ENCODE assay signal across 27 mouse cellular contexts in genomic region chr11:102539690-102540089, GRCm38 (mm10). TPM values are rescaled to one million over a fixed set of nuclear protein-coding genes. Genes with fewer than 3 reads are reported as not detected.
"Had no signal": no experiment of that assay in that cellular context is flagged by ENCODE, and none has a peak within 500 bp of the region (broad histone marks: within the 10 kb centered on the region; RNA-seq: fewer than 3 reads in every experiment).

No protein-coding gene starts in this region.

- H3K4me2 ChIP-seq: heart, embryonic 12.5 days; hindbrain, embryonic 13.5 days; hindbrain, embryonic 15.5 days; kidney, embryonic 15.5 days; limb, embryonic 12.5 days; liver, embryonic 11.5 days; liver, embryonic 13.5 days; liver, embryonic 15.5 days had no signal

- H3K4me1 ChIP-seq: heart, embryonic 10.5 days; hindbrain, embryonic 13.5 days; limb, embryonic 10.5 days; limb, embryonic 12.5 days had no signal

- DNase-seq: gastrocnemius, postnatal 25 days; heart, adult 18-20 months; heart, postnatal 10 days; heart, postnatal 36 days; kidney, adult 11 months; kidney, adult 2 months; kidney, adult 9 months; kidney, postnatal 14 days; kidney, postnatal 36 days; layer of hippocampus, adult 9-11 months; layer of hippocampus, postnatal 36 days; liver; liver, embryonic 13.5 days had no signal

- H3K9me3 ChIP-seq: heart, embryonic 10.5 days; heart, embryonic 12.5 days; hindbrain, embryonic 13.5 days; hindbrain, embryonic 15.5 days; kidney, embryonic 15.5 days; limb, embryonic 10.5 days; limb, embryonic 12.5 days; liver, embryonic 13.5 days; liver, embryonic 15.5 days had no signal

- H3K9ac ChIP-seq: heart, embryonic 12.5 days; hindbrain, embryonic 13.5 days; hindbrain, embryonic 15.5 days; kidney, embryonic 15.5 days; limb, embryonic 12.5 days; liver, embryonic 13.5 days; liver, embryonic 15.5 days had no signal

- H3K4me3 ChIP-seq: heart, embryonic 10.5 days; heart, embryonic 12.5 days; hindbrain, embryonic 13.5 days; hindbrain, embryonic 15.5 days; kidney, embryonic 15.5 days; limb, embryonic 10.5 days; limb, embryonic 12.5 days; liver, embryonic 13.5 days; liver, embryonic 15.5 days had no signal

- H3K27ac ChIP-seq: heart, embryonic 10.5 days; hindbrain, embryonic 13.5 days; hindbrain, embryonic 15.5 days; hindbrain, postnatal 0 days; kidney, embryonic 15.5 days; kidney, postnatal 0 days; limb, embryonic 10.5 days; limb, embryonic 12.5 days; liver, embryonic 13.5 days; liver, embryonic 15.5 days had no signal

- H3K27me3 ChIP-seq: heart, embryonic 12.5 days; hindbrain, embryonic 13.5 days; hindbrain, embryonic 15.5 days; kidney, embryonic 15.5 days; limb, embryonic 12.5 days; liver, embryonic 13.5 days; liver, embryonic 15.5 days had no signal

- ATAC-seq: hindbrain, postnatal 0 days; intestine, embryonic 16.5 days had no signal

RNA-seq across cellular contexts. Expression of gene Gm11627, which starts 39.6 kb away (rescaled TPM):
- total RNA-seq: granulocyte monocyte progenitor cell, adult 5-6 weeks; hematopoietic stem cell, adult 5-6 weeks; hindbrain, postnatal 0 days had no signal
